In the genomic region with DNA sequence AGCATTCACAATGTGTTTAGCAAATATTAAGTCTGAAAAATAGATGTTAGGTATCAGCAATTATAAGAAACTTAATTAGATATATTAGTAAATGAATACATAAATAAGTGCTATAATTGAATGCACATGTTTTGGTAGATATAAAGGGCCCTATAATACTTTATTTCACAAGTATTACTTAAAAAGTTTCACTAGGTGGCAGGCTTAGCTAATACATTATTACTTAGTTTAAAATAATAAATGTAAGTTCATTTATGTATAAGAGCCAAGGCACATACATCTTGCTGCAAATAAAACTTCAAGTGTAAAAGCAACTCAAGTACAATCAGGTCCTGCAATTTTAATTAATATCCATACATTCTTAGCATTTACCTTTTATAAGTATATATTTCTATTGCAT, we compare ENCODE assay signal across 1 mouse cellular context.
TF ChIP-seq lines count a peak whose summit lies in the region.

No protein-coding gene starts in this region.

TF ChIP-seq in CH12.LX, 34 proteins besides CTCF, POLR2A, EP300 and RAD21 (continued from another document):
- TF ChIP-seq POLR2AphosphoS2 (IDR thresholded peaks at IDR 0.05; ENCODE audit: low read depth, low read length), result no peak
